Mouse (Mus musculus): ENCODE data around the gene Crlf1.

- TF ChIP-seq CTCF (IDR thresholded peaks at IDR 0.05; ENCODE audit: borderline replicate concordance, control insufficient read depth, extremely low read depth, insufficient read depth, low read length, poor library complexity): no peak
- TF ChIP-seq POLR2A (IDR thresholded peaks at IDR 0.05; ENCODE audit: control insufficient read depth, extremely low read depth, insufficient read depth, low read length, poor library complexity): no peak
Measured at GRCm38 (mm10) chr8:70513441-70513840, 20.5 kb downstream of the Crlf1 start.
